Mouse (Mus musculus) 3T3-L1 (cell line): Measurements from ENCODE around the gene Gigyf1.

ENCODE experiments used
- DNase-seq: peaks from one replicate; pipeline ENCODE4 v3.0.0-alpha.2; 2015; ENCODE audit warnings: low read depth, low spot score

Gene Gigyf1

DNA sequence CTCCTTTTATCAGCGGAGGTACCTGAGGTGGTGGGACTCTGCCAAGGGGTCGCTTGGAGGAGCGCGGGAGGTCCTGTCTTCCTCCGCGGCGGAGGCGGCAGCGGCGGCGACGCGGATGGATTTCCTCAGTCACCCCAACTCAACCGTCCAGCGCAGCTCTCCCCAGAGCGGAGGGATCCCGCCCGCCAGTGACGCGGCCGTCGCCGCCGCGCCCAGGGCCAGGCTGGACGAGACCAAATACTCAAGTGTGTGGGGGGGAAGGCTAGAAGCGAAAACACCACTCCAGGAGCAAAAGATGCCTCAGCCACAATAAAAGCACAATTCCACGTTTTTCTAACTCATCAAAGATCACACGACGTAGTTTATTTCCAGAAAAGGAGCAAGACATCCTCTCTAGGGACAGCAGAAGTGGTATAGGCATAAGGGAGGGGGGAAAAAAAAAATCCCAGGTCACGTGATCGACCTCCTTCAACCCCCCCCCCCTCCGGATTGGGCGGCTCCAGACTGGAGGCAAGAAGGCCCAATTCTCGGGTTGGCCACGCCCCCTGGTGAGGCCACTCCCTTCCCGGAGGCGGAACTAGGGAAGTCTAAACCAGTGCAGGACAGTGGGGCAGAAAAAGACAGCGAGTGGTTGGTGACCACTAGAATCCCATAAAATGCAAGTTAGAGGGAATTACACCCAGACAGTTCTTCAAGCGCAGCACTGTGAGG lies 14.9 kb downstream of the Gigyf1 start, which contains the start of the genes Epo and Gnb2:
Gene Epo (minus strand): TSS at position 126 of the 711 bp plus-strand sequence.
Gene Gnb2 (minus strand): TSS at position 394 of the 711 bp plus-strand sequence.
- DNase-seq: peak; percentile 99

- DNase-seq: no peak
These were observed 16.4 kb downstream of the Gigyf1 start for GRCm38 (mm10) chr5:137534762-137535161.

DNA sequence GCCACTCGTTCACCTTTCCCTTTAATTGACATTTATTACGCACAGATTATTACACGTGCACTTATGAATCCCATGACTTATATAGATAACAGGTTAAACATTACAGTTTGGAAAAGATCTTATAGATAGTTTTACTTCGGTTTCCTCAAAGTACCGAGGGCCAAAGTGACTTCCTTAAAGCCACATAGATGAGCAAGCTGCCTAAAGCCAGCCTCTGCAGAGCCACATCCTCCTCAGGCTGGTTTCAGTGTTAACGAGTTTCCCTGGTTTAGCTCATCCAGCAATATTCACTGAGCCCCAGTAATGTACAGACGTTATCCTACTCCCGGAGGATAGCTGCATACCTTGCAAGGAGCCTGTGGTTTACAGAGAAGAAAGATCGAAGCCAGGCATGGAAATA lies 17.0 kb downstream of the Gigyf1 start:
- DNase-seq: no peak

- no peak for DNase-seq
These were observed 19.1 kb downstream of the Gigyf1 start for GRCm38 (mm10) chr5:137537461-137537860.

DNA sequence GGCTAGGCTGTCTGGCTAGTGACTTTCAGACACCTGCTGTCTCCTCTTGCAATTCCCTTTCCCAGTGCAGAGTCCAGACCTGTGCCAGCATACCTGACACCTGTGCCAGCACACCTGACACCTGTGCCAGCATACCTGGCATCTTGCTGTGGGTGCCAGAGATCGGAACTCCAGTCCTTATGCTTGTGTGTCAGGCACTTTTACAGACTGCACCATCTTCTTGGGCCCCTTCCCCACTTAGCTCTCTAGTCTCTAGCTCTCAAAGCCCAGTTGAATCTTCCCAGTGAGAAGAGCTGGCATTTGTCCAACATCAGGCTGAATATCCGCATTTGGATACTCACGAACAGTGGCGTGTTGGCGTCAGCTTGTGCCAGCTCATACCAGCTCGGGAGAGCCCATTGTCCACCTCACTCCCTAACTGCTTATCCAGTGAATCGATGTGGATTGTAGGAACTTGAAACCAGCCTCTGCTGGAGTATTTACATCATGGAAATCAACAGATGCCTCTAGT lies 21.0 kb downstream of the Gigyf1 start:
- DNase-seq: no peak

GRCm38 (mm10) chr5:137540991-137541390 lies 22.6 kb downstream of the Gigyf1 start:
- DNase-seq: no peak

- no peak for DNase-seq
These were observed 23.6 kb downstream of the Gigyf1 start for GRCm38 (mm10) chr5:137541768-137542540.

DNA sequence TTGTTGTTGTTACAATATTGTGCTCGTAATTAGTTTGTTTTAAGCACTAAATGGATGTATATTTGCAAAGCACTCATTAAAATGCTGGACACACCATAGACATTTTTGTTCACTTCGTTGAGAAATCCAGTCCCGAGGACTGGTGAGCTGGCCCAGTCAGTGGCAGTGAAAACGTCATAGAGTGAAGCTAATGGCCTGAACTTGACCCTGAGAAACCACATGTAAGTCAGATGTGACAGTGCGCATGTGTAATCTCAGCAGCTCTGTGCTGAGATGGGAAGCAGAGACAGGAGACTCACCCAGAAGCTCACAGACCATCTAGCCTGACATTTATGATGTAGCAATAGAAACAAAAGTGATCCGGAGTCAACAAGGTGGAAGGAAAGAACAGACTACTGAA lies 26.6 kb downstream of the Gigyf1 start:
- DNase-seq: peak; percentile 56

- DNase-seq: no peak
These were observed 27.2 kb downstream of the Gigyf1 start for GRCm38 (mm10) chr5:137545596-137545995.

DNA sequence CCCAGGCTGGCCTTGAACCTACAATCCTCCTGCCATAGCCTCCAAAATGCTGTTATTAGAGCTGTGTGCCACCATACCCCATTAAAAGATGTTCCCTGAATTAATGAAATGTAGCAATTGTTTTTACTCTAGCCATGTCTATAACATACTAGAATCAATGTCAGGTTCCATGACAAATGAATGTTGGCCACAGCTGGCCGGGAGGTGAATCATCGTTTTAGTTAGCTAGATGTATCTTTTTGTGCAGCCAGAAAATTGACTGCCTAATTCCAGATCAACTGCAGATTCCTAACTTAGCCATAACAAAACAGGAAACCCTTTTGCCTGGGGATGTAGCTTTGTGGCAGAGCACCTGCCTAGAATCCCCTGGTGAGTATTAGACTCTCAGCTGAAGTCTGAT lies 31.5 kb downstream of the Gigyf1 start:
- DNase-seq: peak; percentile 72

DNA sequence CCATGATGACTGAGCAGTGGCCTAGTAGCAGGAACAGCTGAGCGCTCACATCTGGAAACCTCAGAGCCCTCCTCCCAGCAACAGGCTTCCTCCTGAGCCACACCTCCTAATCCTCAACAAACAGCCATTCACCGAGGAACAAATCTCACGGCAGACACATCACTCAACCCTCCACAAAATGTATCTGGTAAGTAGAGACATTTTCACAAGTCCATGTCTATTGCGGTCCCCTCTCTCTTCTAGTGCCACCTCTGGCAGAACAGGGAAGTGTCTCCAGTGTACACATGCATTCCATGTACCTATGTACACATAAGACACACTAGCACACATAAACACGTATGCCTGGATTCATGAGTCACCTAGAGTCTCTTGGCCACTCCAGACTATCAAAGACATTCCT lies 32.8 kb downstream of the Gigyf1 start:
- peak; percentile 52 for DNase-seq

DNA sequence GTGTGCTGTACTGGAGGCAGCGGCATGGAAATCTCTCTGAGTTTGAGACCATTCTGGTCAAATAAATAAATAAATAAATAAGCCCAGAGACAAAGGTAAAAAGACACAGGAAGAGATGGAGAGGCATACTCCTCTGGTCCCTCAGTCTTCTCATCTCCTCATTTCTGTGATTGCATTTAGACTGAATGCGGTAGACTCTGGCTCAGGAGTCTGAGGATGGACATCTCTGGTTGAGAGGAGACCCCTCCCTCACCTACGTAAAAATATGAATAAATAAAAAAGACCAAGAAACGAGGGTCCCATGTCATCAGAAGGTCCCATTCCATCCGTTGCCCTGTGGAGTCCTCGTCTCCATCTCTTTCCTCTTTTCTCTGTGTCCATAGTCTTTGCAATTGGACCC lies 34.7 kb downstream of the Gigyf1 start:
- DNase-seq: no peak

GRCm38 (mm10) chr5:137553411-137553837 lies 35.1 kb downstream of the Gigyf1 start, which contains the start of gene Actl6b:
Gene Actl6b, plus strand, starts transcription at chr5:137553517.
- no peak for DNase-seq

DNA sequence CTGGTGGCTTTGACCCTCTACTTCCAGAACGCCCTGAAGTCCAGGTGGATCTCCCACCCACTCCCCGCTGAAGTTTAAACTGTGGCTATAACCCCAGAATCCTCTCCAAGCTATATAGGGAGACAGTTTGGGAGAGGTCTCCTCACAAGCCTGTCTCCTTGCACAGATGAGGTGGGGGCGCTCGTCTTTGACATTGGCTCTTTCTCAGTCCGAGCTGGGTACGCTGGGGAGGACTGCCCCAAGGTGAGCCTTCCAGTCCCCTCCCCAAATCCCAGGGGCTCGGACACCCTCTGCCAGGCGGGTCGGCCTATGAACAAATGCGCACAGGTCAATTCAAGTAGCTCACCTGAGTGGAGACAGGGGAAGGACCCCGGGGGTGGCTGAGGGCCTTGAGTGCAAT lies 35.5 kb downstream of the Gigyf1 start:
- no peak for DNase-seq

DNA sequence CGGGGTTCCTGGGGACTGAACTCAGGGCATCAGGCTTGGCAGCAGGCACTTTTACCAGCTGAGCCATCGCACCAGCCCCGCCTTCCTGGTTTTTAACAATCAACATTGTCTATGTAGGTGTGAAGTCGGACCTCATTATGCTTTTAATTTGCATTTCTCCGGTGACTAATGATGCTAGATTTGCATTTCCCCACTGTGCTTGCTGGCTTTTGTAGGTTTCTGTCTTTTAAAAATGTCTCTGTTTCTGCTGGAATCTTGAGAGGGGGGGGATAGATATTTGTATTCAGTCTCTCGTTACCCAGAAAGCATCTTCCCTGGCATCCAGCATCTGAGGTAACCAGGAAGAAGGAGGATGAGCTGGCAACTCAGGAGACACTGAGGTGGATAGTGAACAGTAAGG lies 43.2 kb downstream of the Gigyf1 start:
- no peak for DNase-seq

- no peak for DNase-seq
These were observed 44.6 kb downstream of the Gigyf1 start for GRCm38 (mm10) chr5:137562965-137563364.

DNA sequence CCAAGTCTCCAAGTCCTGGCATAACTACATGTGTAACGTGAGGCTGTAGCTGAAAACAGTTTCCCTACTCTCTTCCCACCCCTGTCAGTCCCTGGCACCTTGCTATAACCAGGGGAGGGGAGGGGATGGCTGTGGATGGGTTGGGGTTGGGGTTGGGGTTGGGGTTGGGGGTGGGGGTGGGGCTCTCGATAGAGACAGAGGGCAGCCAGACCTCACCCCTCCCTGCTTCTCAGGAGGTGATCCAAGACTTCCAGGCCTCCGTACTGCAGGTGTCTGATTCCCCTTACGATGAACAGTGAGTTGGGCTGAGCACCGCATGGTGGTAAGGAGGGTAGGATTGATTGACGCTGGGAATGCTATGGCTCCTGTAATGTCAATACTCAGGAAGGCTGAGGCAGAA lies 47.4 kb downstream of the Gigyf1 start:
- no peak for DNase-seq

GRCm38 (mm10) chr5:137566416-137566815 lies 48.1 kb downstream of the Gigyf1 start:
- DNase-seq: no peak

GRCm38 (mm10) chr5:137568223-137568798 lies 50.0 kb downstream of the Gigyf1 start:
- no peak for DNase-seq

DNA sequence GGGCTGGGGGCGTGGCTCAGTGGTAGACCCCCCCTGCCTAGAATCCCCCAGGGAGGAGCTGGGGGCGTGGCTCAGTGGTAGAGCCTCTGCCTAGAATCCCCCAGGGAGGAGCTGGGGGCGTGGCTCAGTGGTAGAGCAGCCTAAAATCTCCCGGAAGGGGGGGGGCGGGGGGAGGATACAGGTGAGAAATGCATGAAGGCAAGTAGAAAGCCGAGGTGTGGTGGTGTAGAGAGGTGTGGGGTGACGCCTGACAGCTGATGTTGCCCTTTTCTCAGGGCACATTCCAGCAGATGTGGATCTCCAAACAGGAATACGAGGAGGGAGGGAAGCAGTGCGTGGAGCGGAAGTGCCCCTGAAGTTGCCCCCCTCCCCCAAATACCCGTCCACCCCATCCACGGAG lies 50.7 kb downstream of the Gigyf1 start:
- no peak for DNase-seq

DNA sequence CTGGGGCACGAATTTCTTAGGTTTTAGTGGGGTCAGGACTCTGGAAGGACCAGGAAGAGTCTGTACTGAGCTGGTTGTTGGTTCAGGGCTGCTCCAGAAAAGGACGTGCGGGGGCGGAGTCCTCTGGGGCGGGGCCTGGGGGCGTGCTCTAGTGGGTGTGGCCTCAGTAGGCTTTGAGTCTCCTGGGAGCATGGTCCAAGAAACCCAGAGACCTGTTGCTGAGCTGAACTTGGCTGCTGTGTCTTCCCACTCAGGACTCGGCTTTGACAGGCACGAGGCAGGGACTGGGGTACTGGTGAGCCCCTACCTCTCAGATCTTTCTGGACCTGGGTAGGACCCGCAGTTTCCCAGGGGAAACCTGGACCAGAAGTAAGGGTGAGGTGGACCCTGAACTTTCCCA lies 51.3 kb downstream of the Gigyf1 start, which contains the start of gene Tfr2:
Gene Tfr2 (plus strand): TSS at position 176 of the 400 bp plus-strand sequence.
- DNase-seq: peak; percentile 48

- DNase-seq: no peak
These were observed 51.8 kb downstream of the Gigyf1 start for GRCm38 (mm10) chr5:137570181-137570580.
